Mouse (Mus musculus) liver, adult 2 months (tissue): ENCODE data around the gene Tex47.

Experiments used
- CTCF ChIP-seq: fragments of 200-500 bp; IDR thresholded peaks from 2 replicates; pipeline ENCODE4 v1.5.1; 2011; ENCODE audit warnings: low read depth, low read length, control low read depth
- POLR2A ChIP-seq: fragments of 200-500 bp; IDR thresholded peaks from 2 replicates; pipeline ENCODE4 v1.6.1; 2011; ENCODE audit warnings: low read length, control low read depth; ENCODE audit not compliant: insufficient read depth; ENCODE audit errors: extremely low read depth

DNA sequence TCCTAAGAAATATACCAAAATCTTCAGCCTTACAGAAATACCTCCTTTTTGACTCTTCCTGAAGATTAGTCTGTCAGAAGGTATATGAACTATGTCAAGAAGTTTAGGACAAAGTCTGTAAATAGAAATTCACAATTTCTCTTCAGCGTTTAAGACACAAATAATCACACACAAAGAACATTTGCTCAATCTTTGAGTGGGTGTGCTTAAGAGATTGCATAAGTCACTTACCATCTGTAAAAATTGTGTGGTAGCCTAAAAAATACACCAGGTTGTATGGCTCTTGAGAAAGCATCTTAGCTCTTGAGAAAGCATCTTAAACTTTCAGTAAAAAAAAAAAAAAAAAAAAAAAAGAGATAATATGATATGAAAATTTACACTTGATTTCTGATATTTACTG is 19.6 kb upstream of the Tex47 start:
- TF ChIP-seq CTCF (no peak), POLR2A (no peak)
